Mouse (Mus musculus) left cerebral cortex, postnatal 10 days (tissue): Measurements from ENCODE around the gene Rras2. TPM values are rescaled to one million over a fixed set of nuclear protein-coding genes. Genes with fewer than 3 reads are reported as not detected.
A peak's percentile ranks its signal among the peaks of the same experiment; 100 is the strongest.

Experiments
- DNase-seq, 2 experiments: peaks; one replicate each; pipeline ENCODE4 v3.0.0; 2021 to 2022; ENCODE audit warnings: low spot score in 2 of 2, mixed read lengths in 1 of 2; ENCODE audit errors: extremely low spot score in 1 of 2
- intact Hi-C: fragments of 180-260 bp; cut with DNase I; formaldehyde crosslinking; loops from one replicate; pipeline ENCODE4 v1.15.1; 2025
- total RNA-seq, 2 experiments: library from RNA; stranded (reverse); gene quantifications; 2 replicates each; pipeline ENCODE4 v1.2.3; 2021

Gene Rras2
- total RNA-seq, result 10 to 100 TPM; 60.3 to 67.5 TPM

GRCm38 (mm10) chr7:114117444-114117905 is at the start of gene Rras2:
Rras2 (minus strand) TSS chr7:114117781.
- peak; percentile 78 to 92 for DNase-seq
- intact Hi-C loops, result loop anchor here (10.0 kb wide), 1 partner anchor 53 kb away; no protein-coding TSS in a partner anchor

GRCm38 (mm10) chr7:114162975-114163374 is 45.4 kb upstream of the Rras2 start:
- intact Hi-C loops, result no loop called here
- DNase-seq, result no peak

DNA sequence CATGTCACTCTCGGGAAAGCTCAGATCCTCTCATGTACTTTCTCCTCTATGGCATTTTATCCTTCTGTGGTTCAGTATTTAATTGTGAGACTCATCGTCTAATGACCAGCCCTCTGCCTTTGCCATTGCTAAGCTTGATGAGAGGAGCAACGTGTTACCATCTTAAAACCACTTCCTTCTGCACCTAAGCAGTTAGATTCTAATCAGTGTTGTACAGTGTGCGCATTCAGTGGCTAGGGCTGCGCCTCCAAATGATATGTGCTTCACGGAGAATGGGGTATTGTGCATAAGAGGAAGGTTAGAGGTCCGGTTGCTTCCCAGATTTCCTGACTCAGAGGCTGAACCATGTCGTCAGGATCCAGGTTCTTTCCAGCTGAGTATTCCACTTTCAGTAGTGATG is 43.5 kb upstream of the Rras2 start:
- intact Hi-C loops, result no loop called here
- DNase-seq, result no peak

- intact Hi-C loops, result no loop called here
- DNase-seq, result no peak
Measured at GRCm38 (mm10) chr7:114157716-114158278, 40.2 kb upstream of the Rras2 start.

- no peak for DNase-seq
- intact Hi-C loops, result no loop called here
Measured at GRCm38 (mm10) chr7:114156364-114156763, 38.8 kb upstream of the Rras2 start.

- intact Hi-C loops, result no loop called here
- no peak for DNase-seq
Measured at GRCm38 (mm10) chr7:114155053-114155865, 37.7 kb upstream of the Rras2 start.

- intact Hi-C loops, result no loop called here
- peak in 1 of 2 experiments; percentile 82 for DNase-seq
Measured at GRCm38 (mm10) chr7:114151036-114151780, 33.6 kb upstream of the Rras2 start.

- DNase-seq, result no peak
- intact Hi-C loops, result no loop called here
Measured at GRCm38 (mm10) chr7:114149564-114149963, 32.0 kb upstream of the Rras2 start.

DNA sequence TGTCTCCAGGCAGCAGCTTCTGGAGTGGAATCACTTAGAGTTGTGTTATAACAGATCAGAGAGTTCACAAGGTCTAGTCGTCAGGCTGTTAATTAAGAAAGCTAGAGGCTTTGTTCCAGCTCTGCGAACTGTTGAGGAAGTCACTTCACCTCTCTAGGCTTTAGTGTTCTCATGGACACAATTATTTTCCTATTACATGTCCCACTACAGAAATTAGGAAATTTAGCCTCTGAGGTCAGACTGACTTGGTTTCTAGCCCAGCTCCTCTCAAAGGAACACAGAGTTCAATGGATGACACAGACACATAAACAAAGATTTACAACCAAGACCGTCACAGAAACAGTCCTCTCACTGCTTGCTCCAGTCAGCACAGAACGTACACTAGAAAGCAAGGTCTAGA is 31.6 kb upstream of the Rras2 start:
- intact Hi-C loops, result no loop called here
- no peak for DNase-seq

GRCm38 (mm10) chr7:114145841-114146240 is 28.3 kb upstream of the Rras2 start:
- intact Hi-C loops, result no loop called here
- DNase-seq, result no peak

DNA sequence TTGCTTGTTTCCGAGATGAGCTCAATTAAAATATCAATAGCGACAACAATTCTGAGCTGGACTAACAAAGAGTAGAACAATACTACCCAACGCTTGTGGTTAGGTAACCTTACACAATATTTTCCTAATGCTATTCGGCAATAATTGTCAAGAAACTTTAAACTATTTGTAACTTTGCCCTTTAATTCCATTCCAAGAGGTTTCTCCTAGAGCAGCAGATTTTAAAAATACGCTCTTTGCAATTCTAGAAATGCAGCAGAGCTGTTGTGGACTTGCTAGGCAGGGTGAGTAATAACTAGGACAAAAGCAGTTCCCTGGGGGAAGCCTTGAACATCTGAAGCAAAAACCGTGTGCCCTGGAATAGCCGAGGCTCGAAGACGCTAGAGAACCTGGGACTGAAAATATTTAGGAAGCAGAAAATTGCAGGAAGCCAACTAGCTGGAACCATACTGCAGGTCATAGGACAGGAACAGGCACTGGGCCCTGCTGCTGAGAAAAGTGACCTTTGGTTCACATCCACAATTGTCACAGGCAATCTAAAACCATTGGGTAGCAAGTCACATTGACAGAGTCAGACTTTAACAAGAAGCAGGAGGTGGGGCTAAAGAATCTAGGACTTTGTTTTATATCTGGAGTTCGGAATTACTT is 24.7 kb upstream of the Rras2 start:
- intact Hi-C loops, result no loop called here
- DNase-seq, result no peak

DNA sequence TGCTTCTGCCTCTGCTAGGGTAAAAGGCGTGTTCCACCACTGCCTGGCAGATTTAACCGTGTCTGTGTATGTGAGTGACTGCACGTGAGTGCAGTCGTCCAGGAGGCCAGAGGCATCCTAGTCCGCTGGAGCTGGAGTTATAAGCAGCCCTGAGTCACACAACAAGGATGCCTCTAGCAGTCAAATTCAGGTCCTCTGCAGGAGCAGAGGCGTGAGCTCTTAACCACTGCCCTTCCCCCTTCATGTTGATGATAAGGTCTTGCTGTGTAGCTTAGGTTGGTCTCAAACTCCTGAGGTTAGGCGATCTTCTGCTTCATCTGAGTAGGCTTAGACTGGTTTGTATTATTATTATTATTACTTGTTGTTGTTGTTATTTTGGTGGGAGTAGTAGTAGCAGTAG is 22.4 kb upstream of the Rras2 start:
- intact Hi-C loops, result no loop called here
- no peak for DNase-seq

- DNase-seq, result no peak
- intact Hi-C loops, result no loop called here
Measured at GRCm38 (mm10) chr7:114139400-114139799, 21.8 kb upstream of the Rras2 start.

DNA sequence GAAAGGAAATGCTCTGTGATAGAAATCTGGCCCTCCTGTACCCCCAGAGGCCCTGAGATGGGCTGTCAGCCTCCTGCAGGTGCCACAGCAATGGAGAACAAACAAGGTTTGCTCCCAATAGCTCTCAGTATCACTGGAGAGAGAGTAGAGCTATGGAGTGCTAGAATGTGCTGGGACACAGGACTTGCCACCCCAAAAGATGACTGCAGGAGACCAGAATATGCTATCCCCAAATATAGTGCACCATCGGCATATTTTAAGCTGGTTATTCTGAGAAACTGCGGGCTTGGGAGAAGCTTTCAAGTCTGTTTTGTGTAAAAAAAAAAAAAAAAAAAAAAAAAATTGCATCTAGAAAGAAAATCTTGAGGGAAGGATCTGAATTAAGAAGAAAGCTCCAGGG is 20.7 kb upstream of the Rras2 start:
- intact Hi-C loops, result no loop called here

GRCm38 (mm10) chr7:114135166-114135565 is 17.6 kb upstream of the Rras2 start:
- intact Hi-C loops, result no loop called here
- DNase-seq, result no peak

More for the DNA sequence above, 20.7 kb upstream of the Rras2 start:
- DNase-seq, result peak in 1 of 2 experiments; percentile 39

- no peak for DNase-seq
- intact Hi-C loops, result no loop called here
Measured at GRCm38 (mm10) chr7:114133957-114134356, 16.4 kb upstream of the Rras2 start.

GRCm38 (mm10) chr7:114132316-114132715 is 14.7 kb upstream of the Rras2 start:
- intact Hi-C loops, result no loop called here
- DNase-seq, result no peak

- intact Hi-C loops, result no loop called here
- no peak for DNase-seq
Measured at GRCm38 (mm10) chr7:114129281-114129680, 11.7 kb upstream of the Rras2 start.

- DNase-seq, result no peak
- intact Hi-C loops, result loop anchor here (10.0 kb wide), 1 partner anchor 53 kb away; no protein-coding TSS in a partner anchor
Measured at GRCm38 (mm10) chr7:114118180-114118579, 599 bp upstream of the Rras2 start.
